Mouse (Mus musculus): ENCODE measurements around the gene Ppif.

DNA sequence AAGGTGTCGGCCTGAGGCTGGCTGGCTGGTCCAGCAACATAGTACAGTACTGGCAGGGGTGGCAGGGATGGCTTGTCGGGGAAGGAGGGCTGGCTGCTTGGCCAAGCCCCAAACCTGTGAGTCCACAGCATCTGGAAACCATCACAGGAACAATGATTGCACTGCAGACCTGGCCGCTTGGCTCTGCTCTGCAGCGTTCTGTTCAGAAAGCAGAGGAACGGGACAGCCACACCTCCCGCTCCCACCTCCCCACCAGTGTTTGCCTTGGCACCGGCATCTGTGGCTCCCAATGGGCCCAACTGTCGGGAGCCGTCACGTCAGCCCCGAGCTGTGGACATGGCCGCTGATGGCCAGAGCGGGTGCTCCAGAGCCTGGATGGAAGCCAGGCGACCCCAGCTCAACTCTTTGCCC is 44.6 kb downstream of the Ppif start:
- TF ChIP-seq POLR2A (IDR thresholded peaks at IDR 0.05; ENCODE audit: borderline replicate concordance, extremely low read depth, low read depth, low read length) (no peak), CTCF (IDR thresholded peaks at IDR 0.05; ENCODE audit: insufficient read depth, low read length) (no peak)
